Mouse (Mus musculus): ENCODE results near the gene Swi5. TPM values are rescaled to one million over a fixed set of nuclear protein-coding genes. Genes with fewer than 3 reads are reported as not detected.

Gene Swi5
- polyA plus RNA-seq, 1 experiment from 2014 or later: 377 TPM

DNA sequence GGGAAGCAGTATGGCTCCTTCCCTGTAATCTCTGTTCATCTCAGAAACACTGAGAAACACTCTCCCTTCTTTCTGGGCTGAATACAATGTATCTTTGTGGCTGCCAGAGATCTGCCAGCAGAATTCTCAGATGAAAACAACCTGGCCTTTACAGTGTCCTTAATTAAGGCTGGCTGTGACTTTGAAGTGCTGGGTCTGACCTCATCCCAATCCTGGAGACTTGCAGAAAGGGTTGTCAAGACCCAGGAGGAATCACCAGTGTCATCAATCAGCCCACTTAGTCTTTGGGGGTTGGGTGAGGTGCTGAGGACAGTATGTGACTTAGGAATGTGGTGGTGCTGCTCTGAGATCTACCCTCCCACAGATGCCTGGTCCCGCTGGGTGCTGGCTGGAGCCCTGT is 34.5 kb downstream of the Swi5 start:
- no peak overlapping the region for H3K9ac ChIP-seq (ENCODE audit: low read depth, low read length)
- no peak overlapping the region for H3K27ac ChIP-seq (ENCODE audit: low read length)
- WGBS: 79% methylated on average over 1 of the region's 1 CpGs
- no peaks in the 10 kb centered on the region for H3K27me3 ChIP-seq (replicated peaks; ENCODE audit: control insufficient read depth, insufficient read depth, low read length)
- no peak overlapping the region for H3K4me2 ChIP-seq (ENCODE audit: low read depth, low read length)
- H3K4me3 ChIP-seq (ENCODE audit: low read length): no peak overlapping the region
- H3K9me3 ChIP-seq (ENCODE audit: control insufficient read depth, low read length): no peaks in the 10 kb centered on the region
- no peak for ATAC-seq
- peaks cover 29% of the 10 kb centered on the region for H3K36me3 ChIP-seq (ENCODE audit: control insufficient read depth, insufficient read depth, low read length)
- H3K4me1 ChIP-seq (ENCODE audit: control insufficient read depth, insufficient read depth, low read length): 0 out of 2 replicates have a peak, but pooled peaks cover 2% of the 10 kb centered on the region

DNA sequence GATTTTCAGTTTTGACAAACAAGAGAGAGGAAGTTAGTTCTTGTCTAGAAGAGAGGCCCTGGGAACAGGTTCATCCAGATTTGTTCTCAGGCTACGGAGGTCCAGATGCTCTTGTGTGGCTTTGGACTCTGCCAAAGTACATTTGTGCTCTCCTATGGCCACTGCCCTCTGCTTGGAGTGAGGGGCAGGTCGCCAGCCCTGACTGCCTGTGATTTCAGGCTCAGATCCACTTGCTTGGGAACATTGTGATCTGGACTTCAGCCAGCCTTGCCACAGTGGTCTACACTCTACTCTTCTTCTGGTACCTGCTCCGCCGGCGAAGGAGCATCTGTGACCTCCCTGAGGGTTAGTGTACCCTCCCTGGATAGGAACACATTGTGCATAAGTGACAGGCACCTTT is 35.2 kb downstream of the Swi5 start:
- 88% methylated on average over 5 of the region's 5 CpGs for WGBS

DNA sequence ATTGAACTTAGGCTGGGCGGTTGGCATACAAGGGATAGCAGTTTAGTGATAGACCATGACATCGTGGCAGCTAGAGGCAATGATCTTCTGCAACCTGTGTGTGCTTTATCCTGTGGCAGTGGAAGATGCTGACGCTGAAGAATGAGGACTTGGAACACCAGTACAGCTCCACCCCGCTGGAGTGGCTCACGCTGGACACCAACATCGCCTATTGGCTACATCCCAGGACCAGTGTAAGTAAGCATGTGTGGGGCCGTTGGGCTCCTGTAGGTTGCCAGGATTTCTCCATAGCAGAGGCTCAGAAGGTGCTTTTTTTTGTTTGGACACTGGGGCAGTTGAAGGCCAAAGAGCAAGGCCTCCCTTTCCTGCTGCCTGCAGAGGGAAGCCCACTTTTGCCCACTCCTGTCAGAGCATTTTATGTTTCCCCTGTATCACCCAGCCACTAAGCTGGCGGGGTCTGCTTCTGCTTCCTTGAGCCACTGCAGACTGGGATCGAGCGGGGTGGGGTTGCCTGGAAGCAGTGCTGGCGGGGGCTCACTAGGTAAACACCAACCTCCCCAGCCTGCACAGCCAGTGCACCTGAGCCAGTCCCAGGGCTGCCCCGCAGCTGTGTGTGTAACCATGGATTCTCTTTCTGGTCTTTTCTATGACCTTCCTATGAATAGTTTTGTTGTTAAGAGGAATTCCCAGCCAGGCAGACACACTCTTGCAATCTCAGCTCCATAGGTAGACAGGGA is 35.9 kb downstream of the Swi5 start:
- Histone ChIP-seq H3K36me3 (ENCODE audit: control insufficient read depth, insufficient read depth, low read length) (peaks cover 21% of the 10 kb centered on the region), H3K27ac (ENCODE audit: low read length) (no peak overlapping the region)

More for the DNA sequence above, 35.2 kb downstream of the Swi5 start:
- Histone ChIP-seq H3K36me3 (ENCODE audit: control insufficient read depth, insufficient read depth, low read length) (peaks cover 25% of the 10 kb centered on the region), H3K4me3 (ENCODE audit: low read length) (no peak overlapping the region), H3K9ac (ENCODE audit: low read depth, low read length) (no peak overlapping the region), H3K27ac (ENCODE audit: low read length) (no peak overlapping the region), H3K27me3 (replicated peaks; ENCODE audit: control insufficient read depth, insufficient read depth, low read length) (no peaks in the 10 kb centered on the region), H3K4me2 (ENCODE audit: low read depth, low read length) (no peak overlapping the region), H3K9me3 (ENCODE audit: control insufficient read depth, low read length) (no peaks in the 10 kb centered on the region), H3K4me1 (ENCODE audit: control insufficient read depth, insufficient read depth, low read length) (no peaks in the 10 kb centered on the region)
- ATAC-seq: no peak

DNA sequence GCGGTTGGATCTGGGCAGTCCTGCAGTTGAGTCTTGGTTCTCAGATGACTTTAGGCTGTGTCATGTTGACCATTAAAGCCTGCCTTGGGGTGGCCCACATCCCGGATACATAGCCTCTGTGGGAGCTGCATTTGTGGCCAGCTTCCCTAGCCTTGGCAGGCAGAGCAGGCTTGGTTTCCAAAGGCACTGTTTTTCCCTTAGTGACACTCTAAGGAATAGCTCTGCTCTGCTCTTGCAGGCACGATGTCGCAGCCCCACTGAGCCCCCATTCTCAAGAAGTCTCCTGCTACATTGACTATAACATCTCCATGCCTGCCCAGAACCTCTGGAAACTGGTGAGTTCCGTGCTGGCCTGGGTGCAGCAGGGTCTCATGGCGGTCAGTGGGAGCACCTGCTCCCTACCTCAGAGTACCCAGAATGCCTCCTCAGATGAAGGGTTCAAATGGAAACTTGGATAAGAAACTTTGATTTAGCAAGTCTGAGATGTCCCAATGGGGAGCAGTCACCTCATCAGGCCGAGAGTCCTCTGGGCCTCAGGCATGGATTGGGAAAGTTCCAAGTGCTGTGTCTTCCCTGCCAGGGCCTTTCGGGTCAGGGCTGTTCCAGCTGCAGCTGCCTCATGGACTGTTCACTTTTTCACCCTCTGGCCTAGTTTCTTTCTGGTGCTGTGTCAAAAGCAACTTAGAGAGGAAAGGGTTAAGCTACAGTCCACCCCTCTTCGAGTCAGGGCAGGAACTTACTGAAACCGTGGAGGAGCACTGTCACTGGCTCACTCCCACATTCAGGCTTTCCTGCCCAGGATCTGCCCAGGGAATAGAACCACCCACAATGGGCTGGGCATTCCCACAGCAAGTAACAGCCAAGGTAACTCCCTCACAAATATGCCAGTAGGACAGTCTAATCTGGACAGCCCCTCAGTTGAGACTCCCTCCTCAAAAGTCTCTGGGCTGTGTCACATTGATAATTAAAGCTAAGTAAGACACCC is 39.2 kb downstream of the Swi5 start:
- 80% methylated on average over 10 of the region's 10 CpGs for WGBS
- Histone ChIP-seq H3K9ac (ENCODE audit: low read depth, low read length) (no peak overlapping the region), H3K27me3 (replicated peaks; ENCODE audit: control insufficient read depth, insufficient read depth, low read length) (no peaks in the 10 kb centered on the region), H3K4me3 (ENCODE audit: low read length) (no peak overlapping the region), H3K36me3 (ENCODE audit: control insufficient read depth, insufficient read depth, low read length) (peaks cover 15% of the 10 kb centered on the region), H3K4me2 (ENCODE audit: low read depth, low read length) (no peak overlapping the region), H3K4me1 (ENCODE audit: control insufficient read depth, insufficient read depth, low read length) (no peaks in the 10 kb centered on the region), H3K9me3 (ENCODE audit: control insufficient read depth, low read length) (no peaks in the 10 kb centered on the region), H3K27ac (ENCODE audit: low read length) (no peak overlapping the region)
- ATAC-seq: no peak

More for the DNA sequence above, 35.9 kb downstream of the Swi5 start:
- 73% methylated on average over 12 of the region's 12 CpGs for WGBS
- H3K4me2 ChIP-seq (ENCODE audit: low read depth, low read length): no peak overlapping the region
- no peaks in the 10 kb centered on the region for H3K9me3 ChIP-seq (ENCODE audit: control insufficient read depth, low read length)
- H3K9ac ChIP-seq (ENCODE audit: low read depth, low read length): no peak overlapping the region
- ATAC-seq: no peak; the same call in 1 of the 2 replicates
- no peaks in the 10 kb centered on the region for H3K27me3 ChIP-seq (replicated peaks; ENCODE audit: control insufficient read depth, insufficient read depth, low read length)
- H3K4me3 ChIP-seq (ENCODE audit: low read length): no peak overlapping the region
- H3K4me1 ChIP-seq (ENCODE audit: control insufficient read depth, insufficient read depth, low read length): no peaks in the 10 kb centered on the region

DNA sequence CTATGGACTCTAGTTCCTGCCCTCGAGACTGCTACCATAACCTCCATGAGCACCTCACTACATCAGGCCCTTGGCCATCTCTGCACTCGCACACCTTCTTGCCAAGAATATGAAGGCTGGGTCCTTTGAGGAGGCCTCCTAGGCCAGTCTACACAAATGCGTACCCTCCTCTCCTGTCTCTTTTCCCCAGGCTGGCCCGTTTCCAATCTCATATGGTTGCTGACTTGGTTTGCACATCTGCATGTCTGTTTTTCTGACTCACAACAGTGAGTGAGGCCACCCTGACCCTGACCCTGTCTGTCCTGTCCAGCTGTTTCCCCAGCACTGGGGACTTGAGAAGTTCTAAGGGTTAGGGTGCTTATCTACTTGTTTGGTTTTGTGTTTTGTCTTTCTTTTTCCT is 41.1 kb downstream of the Swi5 start:
- Histone ChIP-seq H3K4me2 (ENCODE audit: low read depth, low read length) (no peak overlapping the region), H3K9me3 (ENCODE audit: control insufficient read depth, low read length) (no peaks in the 10 kb centered on the region), H3K4me3 (ENCODE audit: low read length) (no peak overlapping the region), H3K4me1 (ENCODE audit: control insufficient read depth, insufficient read depth, low read length) (no peaks in the 10 kb centered on the region), H3K27me3 (replicated peaks; ENCODE audit: control insufficient read depth, insufficient read depth, low read length) (no peaks in the 10 kb centered on the region), H3K36me3 (ENCODE audit: control insufficient read depth, insufficient read depth, low read length) (peaks cover 3% of the 10 kb centered on the region; the same call in 1 of the 2 replicates), H3K9ac (ENCODE audit: low read depth, low read length) (no peak overlapping the region), H3K27ac (ENCODE audit: low read length) (no peak overlapping the region)
- WGBS: 86% methylated on average over 4 of the region's 4 CpGs
- no peak for ATAC-seq

DNA sequence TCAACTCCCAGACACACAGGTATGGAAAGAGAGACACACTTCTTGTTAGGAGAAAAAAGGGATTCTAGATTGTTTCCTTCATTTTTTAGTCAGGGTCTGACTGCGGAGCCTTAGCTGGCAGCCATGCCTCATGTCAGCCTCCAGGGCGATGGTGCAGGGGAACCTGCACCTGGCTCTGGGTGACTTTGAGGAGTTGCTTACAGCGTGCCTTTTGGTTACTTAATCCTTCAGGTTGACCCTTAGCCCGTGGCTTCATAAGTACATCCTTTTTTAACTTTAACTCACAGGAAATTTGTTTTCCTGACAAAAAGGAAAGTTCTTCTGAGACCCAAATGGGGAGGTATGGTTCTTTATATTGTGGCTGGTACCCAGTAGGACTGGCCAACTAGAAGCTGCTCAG is 44.9 kb downstream of the Swi5 start:
- no peak overlapping the region for H3K4me3 ChIP-seq (ENCODE audit: low read length)
- no peaks in the 10 kb centered on the region for H3K9me3 ChIP-seq (ENCODE audit: control insufficient read depth, low read length)
- ATAC-seq: no peak
- peaks cover 3% of the 10 kb centered on the region; the same call in 1 of the 2 replicates for H3K36me3 ChIP-seq (ENCODE audit: control insufficient read depth, insufficient read depth, low read length)
- WGBS: 87% methylated on average over 4 of the region's 4 CpGs
- H3K9ac ChIP-seq (ENCODE audit: low read depth, low read length): no peak overlapping the region
- H3K27ac ChIP-seq (ENCODE audit: low read length): no peak overlapping the region
- H3K4me1 ChIP-seq (ENCODE audit: control insufficient read depth, insufficient read depth, low read length): peaks cover 1% of the 10 kb centered on the region
- H3K27me3 ChIP-seq (replicated peaks; ENCODE audit: control insufficient read depth, insufficient read depth, low read length): no peaks in the 10 kb centered on the region
- no peak overlapping the region for H3K4me2 ChIP-seq (ENCODE audit: low read depth, low read length)

DNA sequence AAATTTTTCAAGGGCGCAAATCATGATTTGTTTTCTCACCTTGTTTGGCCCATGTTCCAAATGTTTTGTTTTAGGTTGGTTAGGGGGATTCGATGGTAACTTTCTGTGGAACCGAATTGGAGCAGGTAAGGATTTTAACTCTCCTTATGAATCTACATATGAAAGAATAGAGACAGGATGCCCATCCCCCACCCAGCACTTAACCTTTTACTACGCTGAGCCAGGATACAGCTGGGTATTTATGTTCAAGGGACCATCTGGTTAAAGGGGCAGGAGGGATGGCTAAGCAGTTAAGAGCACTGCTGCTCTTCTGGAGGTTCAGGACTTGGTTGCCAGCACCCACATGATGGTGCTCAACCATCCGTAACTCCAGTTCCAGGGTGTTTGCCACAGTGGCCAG is 47.3 kb downstream of the Swi5 start:
- Histone ChIP-seq H3K27ac (ENCODE audit: low read length) (no peak overlapping the region), H3K9me3 (ENCODE audit: control insufficient read depth, low read length) (no peaks in the 10 kb centered on the region), H3K4me1 (ENCODE audit: control insufficient read depth, insufficient read depth, low read length) (peaks cover 8% of the 10 kb centered on the region), H3K27me3 (replicated peaks; ENCODE audit: control insufficient read depth, insufficient read depth, low read length) (no peaks in the 10 kb centered on the region), H3K36me3 (ENCODE audit: control insufficient read depth, insufficient read depth, low read length) (peaks cover 3% of the 10 kb centered on the region; the same call in 1 of the 2 replicates), H3K9ac (ENCODE audit: low read depth, low read length) (no peak overlapping the region), H3K4me3 (ENCODE audit: low read length) (no peak overlapping the region), H3K4me2 (ENCODE audit: low read depth, low read length) (no peak overlapping the region)
- WGBS: 82% methylated on average over 5 of the region's 5 CpGs
- ATAC-seq: no peak

DNA sequence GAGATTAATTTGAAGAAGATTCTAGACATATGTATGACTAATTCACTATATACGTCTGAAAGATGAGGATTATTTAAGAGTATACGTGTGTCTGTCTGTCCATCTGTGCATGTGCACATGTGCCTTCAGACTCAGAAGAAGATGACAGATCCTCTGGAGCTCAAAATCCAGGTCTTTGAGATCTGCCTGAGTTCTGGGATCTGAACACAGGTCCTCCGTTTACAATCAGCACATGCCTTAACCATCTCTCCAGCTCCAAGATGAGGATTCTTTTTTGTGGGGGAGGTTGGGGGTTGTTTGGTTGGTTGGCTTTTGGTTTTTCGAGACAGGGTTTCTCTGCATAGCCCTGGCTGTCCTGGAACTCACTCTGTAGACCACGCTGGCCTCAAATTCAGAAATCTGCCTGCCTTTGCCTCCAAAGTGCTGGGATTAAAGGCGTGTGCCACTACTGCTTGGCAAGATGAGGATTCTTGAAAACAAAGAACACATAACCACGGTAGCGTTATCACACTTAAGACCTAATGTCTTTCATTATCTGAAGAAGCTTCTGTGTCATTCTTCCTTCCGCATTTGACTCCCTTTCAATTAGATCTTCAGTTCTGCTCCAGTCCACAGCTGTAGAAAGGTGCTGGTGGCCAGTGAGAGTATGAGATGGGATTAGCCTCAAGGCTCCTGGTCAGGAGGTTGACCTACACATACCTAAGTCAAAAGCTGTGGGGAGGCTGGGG is 49.0 kb downstream of the Swi5 start:
- no peak for ATAC-seq
- H3K9ac ChIP-seq (ENCODE audit: low read depth, low read length): no peak overlapping the region
- peaks cover 16% of the 10 kb centered on the region for H3K4me1 ChIP-seq (ENCODE audit: control insufficient read depth, insufficient read depth, low read length)
- no peaks in the 10 kb centered on the region for H3K27me3 ChIP-seq (replicated peaks; ENCODE audit: control insufficient read depth, insufficient read depth, low read length)
- H3K4me2 ChIP-seq (ENCODE audit: low read depth, low read length): no peak overlapping the region
- H3K27ac ChIP-seq (ENCODE audit: low read length): no peak overlapping the region
- H3K36me3 ChIP-seq (ENCODE audit: control insufficient read depth, insufficient read depth, low read length): no peaks in the 10 kb centered on the region
- WGBS: 93% methylated on average over 9 of the region's 9 CpGs
- H3K4me3 ChIP-seq (ENCODE audit: low read length): no peak overlapping the region
- no peaks in the 10 kb centered on the region for H3K9me3 ChIP-seq (ENCODE audit: control insufficient read depth, low read length)

DNA sequence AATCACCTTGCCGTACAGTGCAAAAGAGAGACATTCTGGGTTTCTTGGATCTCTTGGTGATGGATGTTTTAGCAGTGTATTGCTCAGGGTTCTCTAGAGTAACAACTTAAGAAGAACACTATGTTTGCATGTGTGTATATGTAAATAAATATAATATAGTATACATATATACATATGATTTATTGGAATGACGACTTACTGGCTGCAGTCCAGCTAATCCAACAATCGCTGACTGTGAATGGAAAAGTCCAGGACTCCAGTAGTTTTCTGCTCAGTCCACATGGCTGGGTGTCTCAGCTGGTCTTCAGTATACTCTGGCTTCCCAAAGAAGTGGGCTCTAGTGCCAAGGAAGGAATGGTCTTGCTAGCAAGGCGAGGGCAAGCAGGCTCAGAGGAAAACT is 50.3 kb downstream of the Swi5 start:
- Histone ChIP-seq H3K27ac (ENCODE audit: low read length) (peak overlapping the region; percentile 86; the same call in 1 of the 2 replicates), H3K27me3 (replicated peaks; ENCODE audit: control insufficient read depth, insufficient read depth, low read length) (no peaks in the 10 kb centered on the region), H3K9ac (ENCODE audit: low read depth, low read length) (peak overlapping the region; percentile 82), H3K4me2 (ENCODE audit: low read depth, low read length) (peak overlapping the region; percentile 86), H3K36me3 (ENCODE audit: control insufficient read depth, insufficient read depth, low read length) (peaks cover 3% of the 10 kb centered on the region; the same call in 1 of the 2 replicates), H3K4me3 (ENCODE audit: low read length) (peak overlapping the region; percentile 61), H3K4me1 (ENCODE audit: control insufficient read depth, insufficient read depth, low read length) (peaks cover 16% of the 10 kb centered on the region), H3K9me3 (ENCODE audit: control insufficient read depth, low read length) (no peaks in the 10 kb centered on the region)
- WGBS: 30% methylated on average over 4 of the region's 4 CpGs
- ATAC-seq: no peak

Data from intestine, embryonic 16.5 days (tissue).